Mouse (Mus musculus) intestine, postnatal 0 days (tissue): ENCODE data around the gene Rc3h2. TPM values are rescaled to one million over a fixed set of nuclear protein-coding genes. Genes with fewer than 3 reads are reported as not detected.

Source experiments
- ATAC-seq: fragments of 200-750 bp; cut with Nextera tagmentation; 2 replicates; pipeline ENCODE4 v1.8.0; 2017; ENCODE audit warnings: mild to moderate bottlenecking, moderate TSS enrichment, moderate library complexity
- H3K27ac ChIP-seq: fragments of 300-500 bp; sonication (generic); 2 replicates; pipeline ENCODE4 v1.5.1; 2014; ENCODE audit warnings: mild to moderate bottlenecking, low read depth, low read length, moderate library complexity
- H3K27me3 ChIP-seq: fragments of 300-500 bp; sonication (generic); replicated peaks from 2 replicates; pipeline ENCODE4 v1.6.1; 2014; ENCODE audit warnings: low read length, mixed read lengths; ENCODE audit not compliant: control insufficient read depth, insufficient read depth
- H3K36me3 ChIP-seq: fragments of 300-500 bp; sonication (generic); 2 replicates; pipeline ENCODE4 v1.6.1; 2014; ENCODE audit warnings: mild to moderate bottlenecking, moderate library complexity; ENCODE audit not compliant: control insufficient read depth, insufficient read depth
- H3K4me1 ChIP-seq: fragments of 300-500 bp; sonication (generic); replicated peaks from 2 replicates; pipeline ENCODE4 v1.6.1; 2014; ENCODE audit warnings: antibody characterized with exemption, low read length, mixed read lengths; ENCODE audit not compliant: control insufficient read depth, insufficient read depth
- H3K4me2 ChIP-seq: fragments of 300-500 bp; sonication (generic); replicated peaks from 2 replicates; pipeline ENCODE4 v1.6.1; 2014; ENCODE audit warnings: low read depth, mild to moderate bottlenecking, moderate library complexity
- H3K4me3 ChIP-seq: fragments of 300-500 bp; sonication (generic); 2 replicates; pipeline ENCODE4 v1.5.1; 2014; ENCODE audit warnings: low read depth, low read length
- H3K9ac ChIP-seq: fragments of 300-500 bp; sonication (generic); 2 replicates; pipeline ENCODE4 v1.6.1; 2014; ENCODE audit warnings: mild to moderate bottlenecking, low read depth, low read length
- H3K9me3 ChIP-seq: fragments of 300-500 bp; sonication (generic); 2 replicates; pipeline ENCODE4 v1.6.1; 2016; ENCODE audit warnings: mixed run types; ENCODE audit not compliant: control insufficient read depth
- CTCF ChIP-seq: sonication (generic); IDR thresholded peaks from 2 replicates; pipeline ENCODE4 v1.5.1; 2016; ENCODE audit warnings: low read depth, mild to moderate bottlenecking, control low read depth, antibody characterized with exemption, moderate library complexity
- WGBS: fragments of 180-500 bp; shearing (Covaris S2); extraction: QIAGEN DNeasy Blood & Tissue Kit; methylation state at CpG from one replicate; pipeline ENCODE4 v1.1.7; 2014; 5-methylcytosine and 5-hydroxymethylcytosine counted together
- polyA plus RNA-seq: library from polyadenylated mRNA; unstranded; fragments of >200 nt; fragmentation: Nextera tagmentation; extraction: Ambion mirVana; gene quantifications from 2 replicates; pipeline ENCODE4 v1.2.1, GENCODE M21; 2015

Gene Rc3h2
- polyA plus RNA-seq, 1 experiment from 2014 or later: 7.0 TPM

DNA sequence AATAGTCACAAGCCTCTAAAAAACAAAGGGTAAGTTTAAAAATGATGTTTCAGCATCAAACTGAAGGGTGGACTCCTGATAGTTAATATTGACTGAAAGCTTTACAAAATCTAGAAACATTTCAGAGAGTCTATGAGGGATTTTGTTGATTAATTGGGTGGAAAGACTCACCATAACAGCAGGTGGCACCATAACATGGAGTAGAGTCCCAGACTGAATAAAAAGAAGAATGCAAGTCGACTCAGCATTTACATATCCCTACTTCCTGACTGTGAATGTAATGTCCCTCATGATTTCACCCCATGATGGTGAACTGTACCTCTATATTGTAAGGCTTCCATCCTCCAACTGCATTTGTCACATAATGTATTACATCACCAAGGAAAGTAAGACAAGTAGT, 27.2 kb downstream of the Rc3h2 start:
- no peak overlapping the region for H3K4me2 ChIP-seq
- H3K9me3 ChIP-seq: no peaks in the 10 kb centered on the region
- H3K9ac ChIP-seq: no peak overlapping the region
- peak; percentile 62 for TF ChIP-seq CTCF
- no peak for ATAC-seq
- H3K4me1 ChIP-seq: no peaks in the 10 kb centered on the region
- WGBS: 52% methylated on average over 1 of the region's 1 CpGs
- H3K27ac ChIP-seq: no peak overlapping the region
- H3K4me3 ChIP-seq: no peak overlapping the region
- peaks cover 28% of the 10 kb centered on the region for H3K36me3 ChIP-seq
- no peaks in the 10 kb centered on the region for H3K27me3 ChIP-seq

DNA sequence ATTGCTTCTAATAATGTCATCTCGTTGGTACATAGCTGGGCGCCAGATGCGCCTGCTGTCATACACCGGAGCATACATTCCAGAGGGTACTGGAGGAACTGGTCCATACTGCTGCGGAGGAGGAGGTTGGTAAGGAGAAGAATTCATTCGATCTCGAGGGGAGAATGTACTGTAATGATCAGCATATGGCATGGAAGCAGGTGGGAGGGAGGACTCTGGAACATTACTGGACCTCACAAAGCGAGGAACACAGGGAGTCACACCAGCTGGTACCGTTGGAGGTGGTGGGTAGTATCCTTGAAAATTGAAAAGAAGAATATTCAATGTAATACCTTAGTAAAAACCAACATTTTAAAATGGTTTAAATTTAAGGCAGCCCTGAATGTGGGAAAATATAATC, 39.8 kb downstream of the Rc3h2 start:
- 95% methylated on average over 9 of the region's 9 CpGs for WGBS
- no peaks in the 10 kb centered on the region for H3K9me3 ChIP-seq
- peaks cover 32% of the 10 kb centered on the region for H3K36me3 ChIP-seq
- TF ChIP-seq CTCF: no peak
- no peak overlapping the region for H3K4me3 ChIP-seq
- H3K27ac ChIP-seq: no peak overlapping the region
- ATAC-seq: no peak
- no peak overlapping the region for H3K9ac ChIP-seq
- H3K4me2 ChIP-seq: no peak overlapping the region
- no peaks in the 10 kb centered on the region for H3K27me3 ChIP-seq
- H3K4me1 ChIP-seq: no peaks in the 10 kb centered on the region

DNA sequence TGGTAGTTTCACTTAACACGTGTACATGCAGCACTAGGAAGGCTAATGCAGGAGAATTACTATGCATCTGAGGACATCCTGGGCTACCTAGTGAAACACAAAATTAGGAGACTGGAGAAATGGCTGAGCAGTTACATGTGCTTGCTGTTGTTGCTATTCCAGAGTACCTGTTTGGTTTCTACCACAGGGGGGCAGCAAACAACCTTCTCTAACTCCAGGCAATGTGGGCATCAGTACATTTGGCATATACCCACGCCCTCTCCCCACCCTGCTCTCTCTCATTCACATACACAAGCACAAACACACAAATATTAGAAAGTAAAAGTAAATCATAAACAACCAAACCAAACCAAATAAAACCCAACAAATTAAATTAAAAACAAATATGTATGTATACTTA, 42.5 kb downstream of the Rc3h2 start:
- Histone ChIP-seq H3K27ac (no peak overlapping the region), H3K9me3 (no peaks in the 10 kb centered on the region), H3K9ac (no peak overlapping the region), H3K4me1 (no peaks in the 10 kb centered on the region), H3K27me3 (no peaks in the 10 kb centered on the region), H3K4me2 (no peak overlapping the region), H3K36me3 (peaks cover 39% of the 10 kb centered on the region), H3K4me3 (no peak overlapping the region)
- WGBS: 66% methylated on average over 2 of the region's 2 CpGs
- TF ChIP-seq CTCF: peak; percentile 84
- ATAC-seq: no peak

DNA sequence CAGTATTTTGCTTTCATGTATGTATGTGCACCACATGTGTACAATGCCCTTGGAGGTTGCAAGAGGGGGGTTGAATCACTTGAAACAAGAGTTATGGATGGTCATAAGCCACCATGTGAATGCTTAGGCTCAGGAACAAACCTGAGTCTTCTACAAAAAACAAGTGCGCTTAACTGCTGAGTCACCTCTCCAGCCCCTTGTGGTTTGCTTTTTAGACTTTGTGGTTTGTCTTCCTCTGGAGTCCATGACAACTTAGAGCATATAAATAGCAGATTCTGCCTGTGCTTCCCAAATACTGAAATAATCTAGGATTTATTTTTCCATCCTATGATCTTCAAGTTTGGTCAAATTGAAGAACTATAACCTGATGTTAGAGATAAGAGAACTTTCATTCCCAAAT, 46.7 kb downstream of the Rc3h2 start:
- no peaks in the 10 kb centered on the region for H3K4me1 ChIP-seq
- 94% methylated on average over 1 of the region's 1 CpGs for WGBS
- H3K27ac ChIP-seq: no peak overlapping the region
- no peak overlapping the region for H3K4me3 ChIP-seq
- no peak overlapping the region for H3K4me2 ChIP-seq
- TF ChIP-seq CTCF: no peak
- no peak overlapping the region for H3K9ac ChIP-seq
- no peaks in the 10 kb centered on the region for H3K9me3 ChIP-seq
- H3K36me3 ChIP-seq: peaks cover 22% of the 10 kb centered on the region
- H3K27me3 ChIP-seq: no peaks in the 10 kb centered on the region
- ATAC-seq: no peak

DNA sequence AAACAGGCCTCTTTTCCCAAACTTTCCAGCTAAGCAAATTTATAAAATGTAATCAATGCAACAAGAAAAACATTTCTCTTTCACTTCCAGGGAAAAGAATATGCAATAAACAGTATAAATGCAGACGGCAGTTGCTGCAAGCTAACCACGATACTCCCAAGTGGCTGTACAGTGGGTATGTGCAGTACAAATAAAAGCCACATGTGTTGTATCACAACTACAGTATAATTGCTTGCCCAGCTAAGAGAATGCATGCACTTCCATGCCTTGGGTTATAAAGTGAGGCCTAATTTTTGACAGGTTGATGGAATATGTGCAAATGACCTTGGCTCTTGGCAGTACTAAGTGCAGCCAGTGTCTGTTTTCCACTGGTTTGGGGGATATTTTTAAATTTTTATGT, 52.1 kb downstream of the Rc3h2 start:
- Histone ChIP-seq H3K27ac (no peak overlapping the region), H3K9me3 (no peaks in the 10 kb centered on the region), H3K4me1 (no peaks in the 10 kb centered on the region), H3K36me3 (peaks cover 5% of the 10 kb centered on the region), H3K4me3 (no peak overlapping the region), H3K27me3 (no peaks in the 10 kb centered on the region), H3K9ac (no peak overlapping the region), H3K4me2 (no peak overlapping the region)
- TF ChIP-seq CTCF: no peak
- no peak for ATAC-seq
- WGBS: 85% methylated on average over 2 of the region's 2 CpGs

DNA sequence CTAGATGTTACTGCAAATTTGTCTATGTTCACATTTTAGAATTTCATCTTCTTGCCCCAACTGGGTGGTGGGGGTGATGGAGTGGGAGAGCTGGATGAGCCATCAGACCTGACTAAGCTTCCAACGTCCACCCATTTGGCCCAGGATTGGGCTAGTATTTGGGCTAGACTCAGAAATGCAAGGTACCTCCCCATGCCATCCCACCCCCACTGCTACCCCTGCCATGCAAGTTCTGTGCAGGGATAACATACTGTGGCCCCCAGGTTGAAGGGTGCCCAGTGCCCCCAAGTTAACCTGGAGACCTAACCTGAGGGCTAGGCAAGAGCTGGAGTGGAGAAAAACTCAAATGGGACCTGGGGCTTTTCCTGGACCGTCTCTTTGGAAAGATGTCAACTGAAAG, 62.8 kb downstream of the Rc3h2 start:
- WGBS: 90% methylated on average over 2 of the region's 2 CpGs
- Histone ChIP-seq H3K27me3 (no peaks in the 10 kb centered on the region), H3K9ac (no peak overlapping the region)

More for the DNA sequence above, 62.8 kb downstream of the Rc3h2 start:
- Histone ChIP-seq H3K4me3 (no peak overlapping the region), H3K27ac (no peak overlapping the region), H3K36me3 (peaks cover 22% of the 10 kb centered on the region), H3K4me2 (no peak overlapping the region), H3K9me3 (no peaks in the 10 kb centered on the region), H3K4me1 (no peaks in the 10 kb centered on the region)
- no peak for ATAC-seq
- no peak for TF ChIP-seq CTCF
